Comparison of ENCODE assay signal across 12 mouse cellular contexts in the genomic region with DNA sequence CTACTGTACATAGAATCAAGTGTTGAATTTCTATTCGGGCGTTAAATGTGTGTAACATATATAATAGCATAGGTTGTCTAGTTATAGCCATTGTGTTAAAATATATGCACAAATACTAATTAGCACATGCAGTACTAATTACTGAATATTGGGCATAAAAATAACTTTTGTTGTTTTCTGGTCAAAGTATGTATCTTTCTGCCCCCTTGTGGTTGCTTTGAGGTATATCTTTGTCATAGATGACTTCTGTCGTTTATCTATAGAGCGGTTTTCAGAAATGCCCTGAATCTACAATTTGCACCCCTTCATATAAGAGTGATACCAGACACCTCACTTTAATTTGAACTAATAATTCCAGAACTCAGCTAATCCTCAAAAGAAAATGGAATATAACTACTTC.
A peak's percentile ranks its signal among the peaks of the same experiment; 100 is the strongest.
DNase-seq lines count a peak whose midpoint lies in the region; ATAC-seq and TF ChIP-seq lines count a peak whose summit lies in the region.
"Had no signal": no experiment of that assay in that cellular context is flagged by ENCODE, and none has a peak within 500 bp of the region (broad histone marks: within the 10 kb centered on the region; RNA-seq: fewer than 3 reads in every experiment).

No protein-coding gene starts in this region.

- in situ Hi-C loops in Patski (cut with MboI; ENCODE audit: low pct_unique_long_range_greater_than_20kb), result loop anchor here (5.0 to 25.0 kb wide), 3 partner anchors 1506 to 1892 kb away; no protein-coding TSS in a partner anchor

- no peaks in the 10 kb centered on the region for H3K9me3 ChIP-seq in lung, embryonic 14.5 days (ENCODE audit: low read depth, low read length)
- H3K9me3 ChIP-seq: G1E; hindbrain, embryonic 12.5 days had no signal

- H3K9ac ChIP-seq in lung, embryonic 14.5 days, result no peak overlapping the region
- H3K9ac ChIP-seq: hindbrain, embryonic 12.5 days had no signal

- CTCF ChIA-PET in Patski (lab: Charles Lee), result interaction anchor here (1.6 kb wide), 1 partner anchor 17 kb away, joined by 5 read pairs; no protein-coding TSS in a partner anchor

- intact Hi-C loops in gastrocnemius, adult 2 months (cut with DNase I), result loop anchor here (5.0 to 10.0 kb wide), 3 partner anchors 139 to 1712 kb away; no protein-coding TSS in a partner anchor
- intact Hi-C loops in gastrocnemius, postnatal 14 days (cut with DNase I; ENCODE audit: low total_unique reads), result no loop called here

- POLR2A ChIA-PET in Patski (lab: Charles Lee), result no interaction called here

- H3K27me3 ChIP-seq in lung, embryonic 14.5 days (ENCODE audit: insufficient read depth, low read length), result no peaks in the 10 kb centered on the region
- peaks cover 13% of the 10 kb centered on the region for H3K27me3 ChIP-seq in Patski
- H3K27me3 ChIP-seq: hindbrain, embryonic 12.5 days had no signal

- no peaks in the 10 kb centered on the region for H3K4me1 ChIP-seq in lung, embryonic 14.5 days (ENCODE audit: insufficient read depth)

- no peak for DNase-seq in gastrocnemius, adult 2 months
- no peak for DNase-seq in gastrocnemius, postnatal 14 days
- DNase-seq in lung, embryonic 14.5 days, result peak; percentile 71
- DNase-seq in lung, postnatal 14 days, result no peak
- DNase-seq in Patski (ENCODE audit: low read depth, low spot score), result no peak
- peak; percentile 27 for DNase-seq in mesoderm, embryonic 11.5 days (ENCODE audit: low read depth, low spot score)
- DNase-seq in thymus, adult 18-20 months, result no peak
- no peak for DNase-seq in gastrocnemius, postnatal 25 days
- DNase-seq: cerebellum, adult 11-12 months; right cerebral cortex, postnatal 25 days had no signal

- H3K36me3 ChIP-seq in lung, embryonic 14.5 days (ENCODE audit: insufficient read depth), result 0 out of 2 replicates have a peak, but pooled peaks cover 9% of the 10 kb centered on the region
- H3K36me3 ChIP-seq: G1E; hindbrain, embryonic 12.5 days had no signal

- no peak for ATAC-seq in lung, embryonic 14.5 days (ENCODE audit: insufficient read depth)
- no peak for ATAC-seq in Patski

- TF ChIP-seq CTCF in gastrocnemius, adult 2 months (IDR thresholded peaks at IDR 0.05), result peak; percentile 69
- peak; percentile 56 for TF ChIP-seq CTCF in lung, embryonic 14.5 days (IDR thresholded peaks at IDR 0.05; ENCODE audit: low read depth)
- TF ChIP-seq CTCF in Patski (IDR thresholded peaks at IDR 0.05), result peak; percentile 32

- H3K27ac ChIP-seq in gastrocnemius, adult 2 months, result no peak overlapping the region
- H3K27ac ChIP-seq in lung, embryonic 14.5 days (ENCODE audit: low read depth), result no peak overlapping the region
- H3K27ac ChIP-seq: hindbrain, embryonic 12.5 days had no signal

- H3K4me2 ChIP-seq in lung, embryonic 14.5 days, result no peak overlapping the region
- H3K4me2 ChIP-seq: hindbrain, embryonic 12.5 days had no signal

- 67% methylated on average over 4 of the region's 4 CpGs for WGBS in lung, embryonic 14.5 days

- no peak overlapping the region for H3K4me3 ChIP-seq in gastrocnemius, adult 2 months
- no peak overlapping the region for H3K4me3 ChIP-seq in lung, embryonic 14.5 days (ENCODE audit: low read depth, low read length)
- H3K4me3 ChIP-seq: hindbrain, embryonic 12.5 days had no signal

Comparison
In these comparisons a context has a peak if more than half of its experiments do, and no peak if none do; other contexts are left out.
1. DNase-seq: peak in lung, embryonic 14.5 days (single experiment) and mesoderm, embryonic 11.5 days (single experiment); none in gastrocnemius, adult 2 months (single experiment), gastrocnemius, postnatal 14 days (single experiment), lung, postnatal 14 days (single experiment), Patski (single experiment), thymus, adult 18-20 months (0 of 2) and gastrocnemius, postnatal 25 days (single experiment).
2. Peak in every context shown above with its lines, with median percentiles within 50 percentile points of each other: CTCF ChIP-seq.